Mouse (Mus musculus): ENCODE results near the gene Zfand4. TPM values are rescaled to one million over a fixed set of nuclear protein-coding genes. Genes with fewer than 3 reads are reported as not detected.

Zfand4 gene
- polyA plus RNA-seq, 1 experiment from 2014 or later, result 8.3 TPM

Other genes starting within 250 kb of the Zfand4 start
- 34.4 and 35.0 TPM in 2 replicates for gene Tmcc1, start 70.7 kb upstream of the Zfand4 start, polyA plus RNA-seq (2015; fragmentation: Nextera tagmentation; extraction: Ambion mirVana)
- 66.1 and 70.9 TPM in 2 replicates for gene Washc2, start 56.2 kb upstream of the Zfand4 start, polyA plus RNA-seq (2015; fragmentation: Nextera tagmentation; extraction: Ambion mirVana)
- 62.9 and 70.6 TPM in 2 replicates for gene March8, start 73.8 kb downstream of the Zfand4 start, polyA plus RNA-seq (2015; fragmentation: Nextera tagmentation; extraction: Ambion mirVana)
- gene Alox5, start 197.0 kb downstream of the Zfand4 start, polyA plus RNA-seq (2015; fragmentation: Nextera tagmentation; extraction: Ambion mirVana), result 0.57 and 0.73 TPM in 2 replicates
- gene Olfr211, start 224.9 kb downstream of the Zfand4 start, polyA plus RNA-seq (2015; fragmentation: Nextera tagmentation; extraction: Ambion mirVana), result not detected in 2 replicates
- not detected in 2 replicates for gene Olfr212, start 242.3 kb downstream of the Zfand4 start, polyA plus RNA-seq (2015; fragmentation: Nextera tagmentation; extraction: Ambion mirVana)